Mouse (Mus musculus) intestine, embryonic 15.5 days (tissue): Measurements from ENCODE around the gene St3gal4. TPM values are rescaled to one million over a fixed set of nuclear protein-coding genes. Genes with fewer than 3 reads are reported as not detected.
A peak's percentile ranks its signal among the peaks of the same experiment; 100 is the strongest.

Experiments used
- ATAC-seq: fragments of 200-750 bp; cut with Nextera tagmentation; 2 replicates; pipeline ENCODE4 v1.8.0; 2017; ENCODE audit warnings: moderate TSS enrichment, moderate library complexity
- H3K27ac ChIP-seq: fragments of 300-500 bp; sonication (generic); 2 replicates; pipeline ENCODE4 v1.5.1; 2015; ENCODE audit warnings: mild to moderate bottlenecking, inconsistent platforms
- H3K27me3 ChIP-seq: fragments of 300-500 bp; sonication (generic); replicated peaks from 2 replicates; pipeline ENCODE4 v1.6.1; 2015; ENCODE audit warnings: inconsistent platforms
- H3K36me3 ChIP-seq: fragments of 300-500 bp; sonication (generic); 2 replicates; pipeline ENCODE4 v1.6.1; 2015; ENCODE audit warnings: inconsistent platforms
- H3K4me1 ChIP-seq: fragments of 300-500 bp; sonication (generic); replicated peaks from 2 replicates; pipeline ENCODE4 v1.6.1; 2015; ENCODE audit warnings: inconsistent platforms
- H3K4me2 ChIP-seq: fragments of 300-500 bp; sonication (generic); replicated peaks from 2 replicates; pipeline ENCODE4 v1.6.1; 2015; ENCODE audit warnings: mild to moderate bottlenecking, inconsistent platforms
- H3K4me3 ChIP-seq: fragments of 300-500 bp; sonication (generic); replicated peaks from 2 replicates; pipeline ENCODE4 v1.5.1; 2015; ENCODE audit warnings: inconsistent platforms
- H3K9ac ChIP-seq: fragments of 300-500 bp; sonication (generic); 2 replicates; pipeline ENCODE4 v1.6.1; 2015; ENCODE audit warnings: inconsistent platforms
- H3K9me3 ChIP-seq: fragments of 300-500 bp; sonication (generic); 2 replicates; pipeline ENCODE4 v1.6.1; 2016; ENCODE audit warnings: inconsistent platforms
- WGBS: fragments of 180-500 bp; shearing (Covaris S2); methylation state at CpG from one replicate; pipeline ENCODE4 v1.1.7; 2015; 5-methylcytosine and 5-hydroxymethylcytosine counted together
- polyA plus RNA-seq: library from polyadenylated mRNA; unstranded; fragments of >200 nt; fragmentation: Nextera tagmentation; extraction: Ambion mirVana; gene quantifications from 2 replicates; pipeline ENCODE4 v1.2.1, GENCODE M21; 2015

The St3gal4 gene
- polyA plus RNA-seq, 1 experiment from 2014 or later = 146 TPM

DNA sequence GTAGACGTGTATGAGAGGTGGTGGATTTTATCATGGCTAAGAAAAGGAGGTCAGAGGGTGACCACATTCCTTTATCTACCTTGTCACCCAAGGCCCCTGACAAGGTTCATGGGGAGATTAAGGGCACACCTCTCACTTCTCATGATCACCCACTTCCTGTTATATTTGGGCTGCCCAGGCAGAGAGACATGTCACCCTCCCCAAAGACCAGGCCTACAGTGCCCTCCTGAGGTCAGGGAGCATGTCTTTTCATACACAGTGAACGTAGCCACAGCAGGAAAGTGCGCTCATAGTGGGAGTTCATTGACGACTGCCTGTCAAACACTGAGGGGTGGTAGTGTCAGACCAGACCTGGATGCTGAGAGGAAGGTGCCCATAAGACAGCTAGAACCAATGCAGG, 102.3 kb downstream of the St3gal4 start:
- Histone ChIP-seq H3K9ac (no peak overlapping the region), H3K4me2 (no peak overlapping the region), H3K4me1 (peaks cover 13% of the 10 kb centered on the region), H3K27me3 (no peaks in the 10 kb centered on the region; the same call in 1 of the 2 replicates), H3K27ac (no peak overlapping the region), H3K4me3 (no peak overlapping the region), H3K36me3 (no peaks in the 10 kb centered on the region), H3K9me3 (no peaks in the 10 kb centered on the region)
- ATAC-seq = 0 out of 2 replicates have a peak, but pooled peaks have one; percentile 22
- 55% methylated on average over 4 of the region's 4 CpGs for WGBS

DNA sequence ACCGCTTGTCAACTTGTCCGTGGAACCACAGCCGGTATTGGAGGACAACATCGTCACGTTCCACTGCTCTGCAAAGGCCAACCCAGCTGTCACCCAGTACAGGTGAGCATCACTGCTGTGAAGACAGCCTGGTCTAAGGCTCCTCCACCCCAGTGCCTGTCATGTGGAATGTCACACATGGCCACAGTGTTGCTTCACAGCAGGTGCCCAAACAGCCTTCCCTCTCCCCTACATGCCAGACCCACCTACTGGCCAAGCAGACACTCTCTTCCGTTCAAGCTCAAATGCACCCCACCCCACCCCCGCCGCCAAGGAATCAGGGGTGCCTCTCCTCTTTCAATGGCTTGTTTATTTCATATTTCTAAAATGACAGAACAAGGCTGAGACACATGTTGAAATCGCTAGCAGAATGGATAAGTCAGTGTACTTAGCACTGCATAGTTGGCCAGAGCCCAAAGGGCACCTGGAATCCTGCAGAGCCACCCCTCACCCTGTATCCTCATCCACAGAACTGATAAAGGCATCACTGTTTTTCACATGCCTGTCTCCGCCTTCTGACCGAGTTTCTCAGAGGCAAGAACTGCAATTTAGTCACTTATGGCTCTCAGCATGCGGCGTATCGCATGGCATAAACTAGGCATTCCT, 111.2 kb downstream of the St3gal4 start:
- Histone ChIP-seq H3K27me3 (peaks cover 18% of the 10 kb centered on the region), H3K27ac (no peak overlapping the region), H3K36me3 (no peaks in the 10 kb centered on the region), H3K9ac (no peak overlapping the region), H3K9me3 (no peaks in the 10 kb centered on the region), H3K4me2 (no peak overlapping the region), H3K4me3 (no peak overlapping the region), H3K4me1 (no peaks in the 10 kb centered on the region)
- ATAC-seq = no peak
- WGBS = 81% methylated on average over 14 of the region's 14 CpGs

DNA sequence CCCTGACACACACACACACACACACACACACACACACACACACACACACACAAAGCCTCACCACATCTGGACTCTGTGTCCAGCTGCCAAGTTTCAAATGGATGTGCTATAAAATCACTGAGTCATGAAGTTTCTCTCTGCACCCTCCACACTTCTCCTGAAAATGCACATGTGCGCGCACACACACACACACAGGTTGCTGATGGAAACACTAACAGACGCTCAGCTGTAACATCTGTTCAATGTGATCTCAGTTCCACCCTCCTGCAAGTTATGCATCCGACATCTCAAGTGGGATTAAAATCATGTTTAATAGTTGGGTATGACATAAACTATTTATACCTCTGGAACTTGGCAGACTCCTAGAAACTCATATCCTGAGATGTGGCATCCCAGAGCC, 115.0 kb downstream of the St3gal4 start:
- no peaks in the 10 kb centered on the region for H3K4me1 ChIP-seq
- H3K4me2 ChIP-seq = no peak overlapping the region
- H3K36me3 ChIP-seq = no peaks in the 10 kb centered on the region
- WGBS = 56% methylated on average over 4 of the region's 4 CpGs
- no peak overlapping the region for H3K27ac ChIP-seq
- H3K4me3 ChIP-seq = no peak overlapping the region
- H3K27me3 ChIP-seq = peaks cover 18% of the 10 kb centered on the region
- H3K9ac ChIP-seq = no peak overlapping the region
- ATAC-seq = 0 out of 2 replicates have a peak, but pooled peaks have one; percentile 17
- no peaks in the 10 kb centered on the region for H3K9me3 ChIP-seq

DNA sequence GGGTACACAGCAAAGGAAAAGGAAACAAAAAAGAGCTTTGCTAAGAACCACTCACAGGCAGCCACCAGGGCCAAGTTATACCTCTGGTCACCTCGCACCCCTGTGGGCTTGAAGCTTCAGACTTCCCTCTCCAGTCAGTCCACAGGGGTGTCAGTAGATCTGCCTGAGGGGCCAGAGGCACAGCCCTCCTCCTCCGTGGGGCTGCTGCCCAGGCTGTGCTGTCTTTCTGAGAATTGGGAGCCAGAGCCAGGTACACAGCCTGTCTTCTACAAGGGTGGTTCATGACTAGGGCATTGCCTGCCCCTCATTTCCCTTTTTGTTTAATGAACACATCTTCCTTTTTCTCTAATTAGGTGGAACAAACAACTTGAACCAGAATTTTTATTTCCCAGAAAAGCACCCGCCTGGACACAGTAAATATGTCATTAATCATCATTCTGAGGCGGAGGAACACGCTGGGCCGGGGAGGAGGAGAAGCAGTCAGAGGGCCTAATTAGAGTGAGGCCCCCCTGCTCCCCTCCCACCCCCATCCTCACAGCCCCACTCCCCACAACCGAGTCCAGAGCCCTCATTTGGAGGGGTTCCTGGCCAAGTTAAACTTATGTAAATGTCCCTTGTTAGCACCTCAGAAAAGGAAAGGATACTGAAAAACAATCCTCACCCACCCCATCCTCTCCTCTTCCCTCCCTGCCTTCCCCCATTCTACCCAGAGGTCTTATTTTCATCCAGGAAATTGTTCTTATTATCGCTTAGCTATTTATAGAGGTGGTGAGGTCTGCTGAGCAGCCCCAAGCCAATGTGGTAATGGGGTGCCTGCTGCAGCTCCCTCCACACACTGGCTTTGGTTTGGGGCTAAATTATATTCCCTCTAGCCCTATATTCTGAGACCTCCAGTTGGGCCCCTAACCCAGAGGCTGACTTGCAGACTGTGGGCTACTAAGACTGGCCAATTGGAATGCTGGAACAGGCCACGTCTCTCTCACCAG, 120.9 kb downstream of the St3gal4 start:
- Histone ChIP-seq H3K9ac (no peak overlapping the region), H3K36me3 (no peaks in the 10 kb centered on the region), H3K27me3 (peaks cover 46% of the 10 kb centered on the region), H3K4me2 (no peak overlapping the region), H3K4me1 (0 out of 2 replicates have a peak, but pooled peaks cover 5% of the 10 kb centered on the region), H3K4me3 (no peak overlapping the region), H3K27ac (no peak overlapping the region), H3K9me3 (no peaks in the 10 kb centered on the region)
- no peak for ATAC-seq
- WGBS = 43% methylated on average over 9 of the region's 9 CpGs

Other genes with a start within 250 kb of the St3gal4 start
- 86.1 and 87.1 TPM in 2 replicates for gene Dcps, start 56.8 kb upstream of the St3gal4 start, polyA plus RNA-seq
- 135 and 137 TPM in 2 replicates for gene Srpr, start 80.9 kb upstream of the St3gal4 start, polyA plus RNA-seq
- 13.2 and 13.9 TPM in 2 replicates for gene Tirap, start 81.0 kb upstream of the St3gal4 start, polyA plus RNA-seq
- gene Foxred1, start 91.8 kb upstream of the St3gal4 start, polyA plus RNA-seq = 42.0 and 42.4 TPM in 2 replicates
- 52.7 and 52.8 TPM in 2 replicates for gene Fam118b, start 148.5 kb upstream of the St3gal4 start, polyA plus RNA-seq
- 31.0 and 33.8 TPM in 2 replicates for gene Rpusd4, start 148.6 kb upstream of the St3gal4 start, polyA plus RNA-seq